Mouse (Mus musculus): Measurements from ENCODE around the gene H13. TPM values are rescaled to one million over a fixed set of nuclear protein-coding genes. Genes with fewer than 3 reads are reported as not detected.
A peak's percentile ranks its signal among the peaks of the same experiment; 100 is the strongest.
"Not testable (repeated sequence)": the region's sequence is repeated elsewhere in the genome, so short reads cannot be mapped to it uniquely, and the experiment has no call there.

The H13 gene
- total RNA-seq, 1 experiment from 2014 or later = 89.7 TPM

GRCm38 (mm10) chr2:152653874-152654715 is 15.2 kb upstream of the H13 start:
- ATAC-seq (ENCODE audit: extremely low read depth, insufficient number of reproducible peaks, low FRiP score, poor library complexity, severe bottlenecking) = no peak

DNA sequence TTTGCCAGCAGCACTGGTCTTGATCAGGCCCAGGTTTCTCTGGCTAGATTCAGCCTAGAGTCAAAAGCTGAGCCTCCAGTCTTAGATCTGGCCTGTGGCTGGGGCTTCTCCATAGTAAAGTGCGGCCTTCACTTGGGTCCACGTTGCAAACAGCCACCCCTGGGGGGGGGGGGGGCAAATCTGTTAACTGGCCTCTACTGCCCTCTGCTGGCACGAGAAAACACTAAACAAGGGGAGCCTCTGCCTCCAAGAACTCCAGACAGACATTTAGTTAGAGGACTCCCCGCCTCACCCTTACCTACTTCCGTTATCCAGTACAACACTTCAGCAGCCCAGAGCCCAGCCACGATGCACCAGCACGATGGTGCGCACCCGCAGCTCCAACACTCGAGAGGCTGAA is 11.9 kb upstream of the H13 start:
- no peak for ATAC-seq (ENCODE audit: extremely low read depth, insufficient number of reproducible peaks, low FRiP score, poor library complexity, severe bottlenecking)

DNA sequence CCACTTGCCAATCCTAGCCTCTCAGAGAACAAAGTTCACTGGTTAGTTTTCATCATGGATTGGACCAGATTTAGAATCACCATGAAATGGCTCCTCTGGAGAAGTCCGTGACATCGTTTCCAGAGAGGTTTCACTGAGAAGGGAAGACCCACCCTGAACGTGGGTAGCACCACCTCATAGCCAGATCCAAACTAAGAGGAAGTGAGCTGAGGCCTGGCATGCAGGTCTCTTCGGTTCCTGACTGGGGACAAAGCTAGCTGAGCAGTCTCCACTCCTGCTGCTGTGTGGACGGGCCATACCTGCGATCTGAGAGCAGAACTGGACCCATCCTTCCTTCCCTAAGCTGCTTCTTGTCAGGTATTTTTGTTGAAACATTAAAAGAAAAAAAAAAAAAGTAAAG is 8.1 kb upstream of the H13 start:
- ATAC-seq (ENCODE audit: extremely low read depth, insufficient number of reproducible peaks, low FRiP score, poor library complexity, severe bottlenecking) = no peak

- ATAC-seq (ENCODE audit: extremely low read depth, insufficient number of reproducible peaks, low FRiP score, poor library complexity, severe bottlenecking) = not testable (repeated sequence)
Measured at GRCm38 (mm10) chr2:152666191-152666590, 3.1 kb upstream of the H13 start.

DNA sequence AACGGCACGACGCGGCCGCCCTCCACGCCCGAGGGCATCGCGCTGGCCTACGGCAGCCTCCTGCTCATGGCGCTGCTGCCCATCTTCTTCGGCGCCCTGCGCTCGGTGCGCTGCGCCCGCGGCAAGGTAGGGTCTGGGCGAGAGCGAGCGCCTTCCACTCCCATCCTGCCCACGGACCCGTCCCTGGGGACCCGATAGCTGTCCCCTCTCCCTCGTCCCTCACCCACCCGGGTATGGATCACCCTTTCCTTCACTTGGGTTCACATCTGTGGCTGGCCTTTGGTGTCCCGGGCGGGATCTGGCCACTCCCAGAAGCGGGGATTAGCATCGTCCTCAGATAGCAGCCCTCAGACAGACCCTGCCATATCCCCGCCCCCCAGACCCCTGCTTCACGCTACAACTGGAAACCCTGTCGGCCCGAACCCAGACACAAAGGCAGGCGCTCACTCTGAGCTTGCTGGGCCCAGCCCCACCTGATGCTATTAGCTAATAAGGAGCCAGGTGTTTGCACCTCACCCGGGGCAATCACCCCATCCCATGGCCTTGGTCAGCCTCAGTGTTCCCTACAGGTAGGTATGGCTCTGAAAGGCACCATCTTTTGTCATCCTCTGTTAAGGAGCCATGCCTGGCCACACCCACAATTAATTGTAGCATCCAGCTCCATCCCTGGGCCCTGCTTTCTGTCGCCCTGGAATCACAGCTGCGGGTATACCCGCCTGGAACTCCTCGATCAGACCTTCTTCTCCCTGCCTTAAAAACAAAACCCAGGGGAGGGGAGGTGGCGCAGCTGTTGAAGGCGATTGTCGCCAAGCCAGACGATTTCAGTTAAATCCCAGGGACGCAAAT is 601 bp downstream of the H13 start:
- ATAC-seq (ENCODE audit: extremely low read depth, insufficient number of reproducible peaks, low FRiP score, poor library complexity, severe bottlenecking) = no peak

DNA sequence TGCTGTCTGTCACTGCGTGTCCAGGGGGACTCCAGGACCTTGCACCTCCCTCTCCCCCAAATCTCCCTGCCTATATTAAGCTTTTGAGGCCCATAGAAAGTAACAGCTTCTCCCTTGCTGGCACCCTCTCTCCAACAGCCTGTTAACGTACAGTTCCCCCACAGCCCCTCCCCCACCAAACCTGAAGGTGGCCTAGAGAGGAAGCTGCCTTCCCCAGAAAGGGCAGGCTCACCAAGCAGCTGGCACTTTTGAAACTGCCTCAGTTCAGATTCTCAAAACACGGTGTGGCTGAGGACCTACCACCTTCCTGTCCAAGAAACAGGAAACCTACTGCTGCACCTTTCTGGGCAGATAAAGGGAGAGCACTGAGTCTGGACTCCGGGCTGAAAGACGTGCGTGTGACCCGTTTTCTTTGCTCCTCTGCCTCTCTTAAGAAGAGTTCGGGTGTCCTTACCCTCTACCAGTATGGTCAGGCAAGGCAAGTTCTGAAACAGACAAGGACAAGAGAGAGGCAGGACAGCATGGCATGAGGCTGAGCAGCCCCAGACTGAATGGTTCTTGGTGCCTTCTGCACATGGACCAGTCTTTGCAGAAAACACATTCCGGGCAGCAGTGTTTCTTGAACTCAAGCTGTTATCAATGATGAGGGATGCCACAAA is 1.9 kb downstream of the H13 start:
- peak; percentile 28; the same call in 1 of the 2 replicates for ATAC-seq (ENCODE audit: extremely low read depth, insufficient number of reproducible peaks, low FRiP score, poor library complexity, severe bottlenecking)

DNA sequence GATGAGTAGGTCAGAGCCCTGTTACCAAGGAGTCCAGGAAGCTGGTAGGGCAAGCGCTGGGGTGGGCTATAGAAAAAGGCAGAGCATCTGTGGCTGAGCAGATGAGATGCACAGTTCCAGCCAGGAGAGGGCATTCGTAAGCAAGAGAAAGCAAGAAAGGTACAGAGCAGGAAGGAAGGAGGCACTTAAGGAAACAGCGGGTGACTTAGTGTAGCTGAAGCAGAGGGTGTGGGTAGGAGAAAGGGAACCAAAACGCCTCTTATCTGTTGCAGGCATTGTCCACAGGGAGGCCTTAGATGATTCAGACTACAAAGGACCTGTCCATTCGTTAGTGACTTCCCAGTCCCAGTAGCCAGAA is 2.4 kb downstream of the H13 start:
- peak; percentile 65 for ATAC-seq (ENCODE audit: extremely low read depth, insufficient number of reproducible peaks, low FRiP score, poor library complexity, severe bottlenecking)

DNA sequence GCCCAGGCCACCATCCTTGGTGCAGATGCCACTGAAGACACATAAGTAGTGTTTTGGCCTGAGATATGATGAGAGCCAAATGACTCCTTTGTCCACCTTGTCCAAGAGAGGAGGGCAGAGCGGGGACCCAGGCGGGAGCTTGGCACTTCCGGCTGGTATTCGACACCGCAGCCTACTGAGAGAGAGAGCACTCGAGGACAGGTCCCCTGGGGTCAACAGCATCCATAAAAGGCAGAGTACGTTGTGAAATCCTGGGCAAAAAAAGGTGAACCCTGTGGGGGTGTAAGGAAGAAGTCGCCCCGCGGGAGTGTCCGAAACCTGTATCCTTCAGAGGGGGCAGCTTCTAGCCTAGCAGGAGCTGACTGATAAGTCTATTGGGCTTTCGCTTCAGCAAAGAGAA is 2.9 kb downstream of the H13 start:
- no peak for ATAC-seq (ENCODE audit: extremely low read depth, insufficient number of reproducible peaks, low FRiP score, poor library complexity, severe bottlenecking)

GRCm38 (mm10) chr2:152674148-152674547 is 4.9 kb downstream of the H13 start:
- no peak for ATAC-seq (ENCODE audit: extremely low read depth, insufficient number of reproducible peaks, low FRiP score, poor library complexity, severe bottlenecking)

DNA sequence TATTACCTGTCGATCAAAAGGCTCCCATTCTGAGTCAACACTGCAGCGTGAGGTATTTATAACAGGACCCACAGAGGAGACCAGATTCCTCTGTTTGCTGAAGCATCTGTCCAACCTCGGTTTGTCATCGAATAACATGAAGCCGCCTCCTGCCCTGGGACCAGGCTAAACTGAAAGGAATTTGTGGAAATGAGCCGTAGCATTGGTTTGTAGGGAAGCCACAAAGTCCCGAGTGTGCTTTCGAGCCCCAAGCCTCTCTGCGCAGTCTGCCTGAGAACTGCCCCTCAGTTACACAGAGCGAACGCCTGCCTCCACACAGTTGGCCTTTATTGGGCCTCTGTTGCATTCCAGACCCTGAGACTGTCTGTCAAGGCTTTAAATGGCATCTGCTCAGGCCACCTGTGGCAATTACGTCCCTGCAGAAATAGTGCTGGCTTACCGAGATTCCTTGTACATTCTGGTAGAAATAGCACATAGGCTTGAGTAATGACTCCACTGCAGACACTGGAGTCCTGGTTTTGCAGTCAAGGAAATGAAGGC is 6.1 kb downstream of the H13 start:
- ATAC-seq (ENCODE audit: extremely low read depth, insufficient number of reproducible peaks, low FRiP score, poor library complexity, severe bottlenecking) = no peak

GRCm38 (mm10) chr2:152678302-152678701 is 9.0 kb downstream of the H13 start:
- ATAC-seq (ENCODE audit: extremely low read depth, insufficient number of reproducible peaks, low FRiP score, poor library complexity, severe bottlenecking) = 0 out of 2 replicates have a peak, but pooled peaks have one; percentile 27

DNA sequence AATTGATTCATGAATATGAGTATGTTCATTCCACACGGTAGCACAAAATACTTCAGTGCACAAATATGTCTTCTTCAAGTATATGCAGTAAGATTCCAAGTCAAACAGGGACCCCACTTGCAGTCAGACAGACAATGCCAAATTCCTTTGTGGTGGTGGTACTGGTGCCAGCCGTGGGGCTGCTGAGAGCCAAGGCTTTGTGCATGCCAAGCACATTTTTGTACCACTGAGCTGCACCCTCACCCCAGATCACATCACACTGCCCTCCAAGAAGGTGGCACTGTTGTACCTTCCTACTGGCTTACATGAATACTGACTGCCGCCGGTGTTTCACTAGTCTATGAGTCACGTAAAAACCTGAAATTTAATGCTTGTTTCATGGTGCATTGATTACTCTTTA is 9.7 kb downstream of the H13 start:
- no peak for ATAC-seq (ENCODE audit: extremely low read depth, insufficient number of reproducible peaks, low FRiP score, poor library complexity, severe bottlenecking)

GRCm38 (mm10) chr2:152679701-152680355 is 10.6 kb downstream of the H13 start:
- no peak for ATAC-seq (ENCODE audit: extremely low read depth, insufficient number of reproducible peaks, low FRiP score, poor library complexity, severe bottlenecking)

DNA sequence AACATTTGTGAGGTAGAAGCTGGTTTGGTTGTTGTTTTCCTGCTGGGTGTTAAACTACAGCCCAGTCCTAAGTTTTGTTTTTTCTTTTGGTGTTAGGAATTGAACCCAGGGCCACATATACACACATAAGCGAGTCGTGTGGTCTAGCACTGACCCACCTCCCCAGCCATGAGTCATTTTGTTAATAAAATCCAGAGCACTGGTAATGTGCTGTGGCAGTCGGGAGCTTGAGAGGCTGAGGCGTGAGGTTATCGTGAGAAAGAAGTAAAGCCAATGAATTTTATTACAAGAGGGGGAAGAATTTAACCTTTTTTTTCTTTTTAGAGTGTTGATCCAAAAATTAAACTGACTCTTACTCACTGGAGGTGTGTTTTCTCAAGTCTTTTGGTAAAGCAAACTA is 13.8 kb downstream of the H13 start:
- ATAC-seq (ENCODE audit: extremely low read depth, insufficient number of reproducible peaks, low FRiP score, poor library complexity, severe bottlenecking) = no peak

GRCm38 (mm10) chr2:152686399-152686798 is 17.1 kb downstream of the H13 start:
- no peak for ATAC-seq (ENCODE audit: extremely low read depth, insufficient number of reproducible peaks, low FRiP score, poor library complexity, severe bottlenecking)

- no peak for ATAC-seq (ENCODE audit: extremely low read depth, insufficient number of reproducible peaks, low FRiP score, poor library complexity, severe bottlenecking)
Measured at GRCm38 (mm10) chr2:152686806-152687267, 17.6 kb downstream of the H13 start, which contains the start of gene Mcts2. Mcts2 (plus strand) TSS chr2:152687035.

DNA sequence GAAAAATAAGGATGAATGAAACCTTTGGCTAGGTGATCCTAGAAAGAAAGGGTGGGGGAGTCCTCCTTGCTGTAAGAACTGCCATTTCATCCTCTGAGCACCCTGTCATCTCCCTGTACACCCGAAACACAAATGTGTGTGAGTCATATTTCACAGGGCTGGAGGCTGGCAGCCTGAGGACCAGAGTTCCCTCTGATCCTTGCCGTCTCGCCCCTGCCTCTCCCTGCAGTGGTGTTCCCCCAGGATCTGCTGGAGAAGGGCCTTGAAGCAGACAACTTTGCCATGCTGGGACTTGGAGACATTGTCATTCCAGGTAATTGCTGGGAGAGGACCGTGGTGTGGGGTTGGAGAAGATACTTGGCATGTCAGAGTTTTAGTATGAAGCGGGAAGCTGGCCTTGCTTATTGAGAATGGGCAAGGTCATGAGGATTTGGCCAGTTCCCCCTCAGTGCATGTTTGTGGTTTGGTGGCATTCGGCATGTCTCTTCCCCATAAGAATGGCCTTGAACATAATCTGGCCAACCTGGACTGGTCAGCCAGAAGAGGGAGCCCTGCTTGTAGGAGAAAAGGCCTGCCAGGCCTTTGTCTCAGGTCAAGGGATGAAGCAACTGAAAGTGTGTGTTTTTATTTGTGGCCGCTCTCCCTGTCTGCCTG is 22.4 kb downstream of the H13 start:
- ATAC-seq (ENCODE audit: extremely low read depth, insufficient number of reproducible peaks, low FRiP score, poor library complexity, severe bottlenecking) = no peak

- ATAC-seq (ENCODE audit: extremely low read depth, insufficient number of reproducible peaks, low FRiP score, poor library complexity, severe bottlenecking) = peak; percentile 47
Measured at GRCm38 (mm10) chr2:152693233-152693632, 24.0 kb downstream of the H13 start.

Measured in neutrophil, adult 5-6 weeks (primary cell).